Comparison of ENCODE assay signal across 8 mouse cellular contexts in the genomic region with DNA sequence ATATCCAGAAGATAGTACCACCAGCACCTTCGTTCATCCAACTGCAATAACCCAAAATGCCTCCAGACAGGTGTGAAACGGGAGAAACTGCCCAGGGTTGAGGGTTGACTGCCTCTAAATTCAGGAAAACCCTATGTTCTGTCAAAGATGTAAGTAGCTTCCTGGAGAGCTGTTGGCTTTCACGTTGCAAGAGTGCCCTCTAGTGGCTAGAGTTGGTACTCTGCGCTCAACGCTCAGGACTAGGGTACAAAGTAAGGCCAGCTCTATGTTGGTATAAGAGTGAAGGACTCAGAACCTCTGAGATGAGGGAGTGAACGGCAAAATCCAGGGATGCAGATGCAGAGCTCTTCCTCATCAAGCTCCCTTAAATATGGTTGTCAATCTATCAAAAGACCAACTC. TPM values are rescaled to one million over a fixed set of nuclear protein-coding genes. Genes with fewer than 3 reads are reported as not detected.
A peak's percentile ranks its signal among the peaks of the same experiment; 100 is the strongest.
DNase-seq lines count a peak whose midpoint lies in the region; ATAC-seq lines count a peak whose summit lies in the region.

No protein-coding gene starts in this region.

- under 1% methylated on average over 6 of the region's 6 CpGs for WGBS in liver, embryonic 12.5 days (ENCODE audit: insufficient replicate concordance)
- 1% methylated on average over 6 of the region's 6 CpGs for WGBS in intestine, embryonic 16.5 days

- H3K4me1 ChIP-seq in liver, embryonic 12.5 days: 0 out of 2 replicates have a peak, but pooled peaks cover 8% of the 10 kb centered on the region
- H3K4me1 ChIP-seq in intestine, embryonic 16.5 days (ENCODE audit: control insufficient read depth, insufficient read depth, low read length): peaks cover 11% of the 10 kb centered on the region; the same call in 1 of the 2 replicates

- no peak for ATAC-seq in liver, embryonic 12.5 days
- peak; percentile 43; the same call in 1 of the 2 replicates for ATAC-seq in intestine, embryonic 16.5 days

- peak; percentile 77 for DNase-seq in liver
- DNase-seq in c-Kit-positive CD71-negative TER-119-negative erythroid progenitor cells, embryonic 14.5 days (ENCODE audit: low read depth): peak; percentile 78
- peak; percentile 81 to 98 for DNase-seq in frontal cortex, adult 2 months (ENCODE audit: extremely low spot score in 1 of 2, low spot score in 1 of 2)
- peak; percentile 85 for DNase-seq in left cerebral cortex, postnatal 4 days
- DNase-seq in ovary, adult 18-20 months (ENCODE audit: low spot score): peak; percentile 29
- peak; percentile 85 for DNase-seq in thymus, postnatal 0 days (ENCODE audit: low spot score)

- no peak overlapping the region for H3K4me3 ChIP-seq in liver, embryonic 12.5 days
- H3K4me3 ChIP-seq in intestine, embryonic 16.5 days (ENCODE audit: low read length): no peak overlapping the region

- H3K27me3 ChIP-seq in liver, embryonic 12.5 days (replicated peaks): no peaks in the 10 kb centered on the region
- H3K27me3 ChIP-seq in intestine, embryonic 16.5 days (replicated peaks; ENCODE audit: control insufficient read depth, insufficient read depth, low read length): no peaks in the 10 kb centered on the region

- H3K27ac ChIP-seq in liver, embryonic 12.5 days: no peak overlapping the region
- no peak overlapping the region for H3K27ac ChIP-seq in intestine, embryonic 16.5 days (ENCODE audit: low read length)

- H3K9me3 ChIP-seq in liver, embryonic 12.5 days (replicated peaks): no peaks in the 10 kb centered on the region
- H3K9me3 ChIP-seq in intestine, embryonic 16.5 days (ENCODE audit: control insufficient read depth, low read length): no peaks in the 10 kb centered on the region

- H3K36me3 ChIP-seq in liver, embryonic 12.5 days: no peaks in the 10 kb centered on the region
- no peaks in the 10 kb centered on the region for H3K36me3 ChIP-seq in intestine, embryonic 16.5 days (ENCODE audit: control insufficient read depth, insufficient read depth, low read length)

- H3K4me2 ChIP-seq in liver, embryonic 12.5 days: no peak overlapping the region
- H3K4me2 ChIP-seq in intestine, embryonic 16.5 days (ENCODE audit: low read depth, low read length): no peak overlapping the region

- intact Hi-C loops in left cerebral cortex, postnatal 4 days (cut with DNase I): loop anchor here (5.0 kb wide), 3 partner anchors 55 to 530 kb away; no protein-coding TSS in a partner anchor

- no peak overlapping the region for H3K9ac ChIP-seq in liver, embryonic 12.5 days
- H3K9ac ChIP-seq in intestine, embryonic 16.5 days (ENCODE audit: low read depth, low read length): no peak overlapping the region

RNA-seq across cellular contexts. Expression of a gene that starts 37.2 kb away (rescaled TPM):
- 5.2 and 5.6 TPM in 2 replicates for polyA plus RNA-seq in liver, embryonic 12.5 days (2016; fragmentation: Nextera tagmentation; extraction: Ambion mirVana)
- 15.0 and 15.7 TPM in 2 replicates for polyA plus RNA-seq in frontal cortex, adult 2 months (2012; rRNA removed)
- polyA plus RNA-seq in intestine, embryonic 16.5 days (2015; fragmentation: Nextera tagmentation; extraction: Ambion mirVana): 12.5 and 12.7 TPM in 2 replicates
- 10 to 100 TPM; 17.2 to 18.3 TPM for total RNA-seq in left cerebral cortex, postnatal 4 days (2021)
- polyA plus RNA-seq in thymus, postnatal 0 days (2015; fragmentation: Nextera tagmentation; extraction: Ambion mirVana): 22.8 and 27.7 TPM in 2 replicates

RNA-seq across cellular contexts. Expression of a gene that starts 55.0 kb away (rescaled TPM):
- 4.2 and 4.9 TPM in 2 replicates for polyA plus RNA-seq in liver, embryonic 12.5 days (2016; fragmentation: Nextera tagmentation; extraction: Ambion mirVana)
- polyA plus RNA-seq in frontal cortex, adult 2 months (2012; rRNA removed): 36.4 and 39.4 TPM in 2 replicates
- polyA plus RNA-seq in intestine, embryonic 16.5 days (2015; fragmentation: Nextera tagmentation; extraction: Ambion mirVana): 11.6 and 12.4 TPM in 2 replicates
- total RNA-seq in left cerebral cortex, postnatal 4 days (2021): 10 to 100 TPM; 47.6 to 48.3 TPM
- 4.0 and 4.8 TPM in 2 replicates for polyA plus RNA-seq in thymus, postnatal 0 days (2015; fragmentation: Nextera tagmentation; extraction: Ambion mirVana)

Comparison
In these comparisons a context has a peak if more than half of its experiments do, and no peak if none do; other contexts are left out.
1. DNase-seq: peak in every context shown above with its lines; median percentile 90 in frontal cortex, adult 2 months; 85 in left cerebral cortex, postnatal 4 days; 85 in thymus, postnatal 0 days; 78 in c-Kit-positive CD71-negative TER-119-negative erythroid progenitor cells, embryonic 14.5 days; 77 in liver; 29 in ovary, adult 18-20 months.